Comparison of ENCODE assay signal across 20 mouse cellular contexts in genomic region chr4:126275081-126275480, GRCm38 (mm10). TPM values are rescaled to one million over a fixed set of nuclear protein-coding genes. Genes with fewer than 3 reads are reported as not detected.
DNase-seq lines count a peak whose midpoint lies in the region; ATAC-seq and TF ChIP-seq lines count a peak whose summit lies in the region.
"Had no signal": no experiment of that assay in that cellular context is flagged by ENCODE, and none has a peak within 500 bp of the region (broad histone marks: within the 10 kb centered on the region; RNA-seq: fewer than 3 reads in every experiment).

No protein-coding gene starts in this region.

- no peak for ATAC-seq in kidney, embryonic 15.5 days (replicated peaks; ENCODE audit: low FRiP score)
- ATAC-seq: forebrain, embryonic 14.5 days; midbrain, embryonic 15.5 days had no signal

- no peak for TF ChIP-seq CTCF in kidney, adult 2 months (conservative IDR thresholded peaks at IDR 0.05; ENCODE audit: insufficient read depth, insufficient read length, low read depth, low read length)

- peaks cover 20% of the 10 kb centered on the region for H3K4me1 ChIP-seq in kidney, embryonic 15.5 days
- H3K4me1 ChIP-seq in kidney, adult 2 months (ENCODE audit: control insufficient read depth, insufficient read depth, low read length): no peaks in the 10 kb centered on the region

- H3K27ac ChIP-seq in kidney, embryonic 15.5 days: peak overlapping the region; percentile 46; the same call in 1 of the 2 replicates
- H3K27ac ChIP-seq in kidney, adult 2 months (ENCODE audit: insufficient read depth, low read depth, low read length): no peak overlapping the region
- H3K27ac ChIP-seq: embryonic facial prominence, embryonic 12.5 days; heart, embryonic 13.5 days; hindbrain, embryonic 15.5 days; left cerebral cortex, adult 2 months; liver, embryonic 14.5 days; midbrain, embryonic 15.5 days had no signal

- no peak overlapping the region for H3K4me3 ChIP-seq in kidney, embryonic 15.5 days (replicated peaks)
- no peak overlapping the region for H3K4me3 ChIP-seq in kidney, adult 2 months (ENCODE audit: insufficient read depth, low read depth, low read length)
- H3K4me3 ChIP-seq: embryonic facial prominence, embryonic 12.5 days; heart, embryonic 13.5 days; hindbrain, embryonic 15.5 days; left cerebral cortex, adult 2 months; midbrain, embryonic 15.5 days had no signal

- H3K36me3 ChIP-seq in kidney, embryonic 15.5 days: peaks cover 36% of the 10 kb centered on the region
- no peaks in the 10 kb centered on the region; the same call in 1 of the 2 replicates for H3K36me3 ChIP-seq in kidney, adult 2 months (ENCODE audit: control insufficient read depth, insufficient read depth, low read length)

- no peak for TF ChIP-seq POLR2A in kidney, adult 2 months (IDR thresholded peaks at IDR 0.05; ENCODE audit: low read depth, low read length)

- H3K4me2 ChIP-seq in kidney, embryonic 15.5 days: no peak overlapping the region
- H3K4me2 ChIP-seq: embryonic facial prominence, embryonic 12.5 days; heart, embryonic 13.5 days; hindbrain, embryonic 15.5 days; midbrain, embryonic 15.5 days had no signal

- 88% methylated on average over 4 of the region's 4 CpGs for WGBS in kidney, embryonic 15.5 days
- WGBS in kidney, adult 2 months: 90% methylated on average over 4 of the region's 4 CpGs

- no peaks in the 10 kb centered on the region for H3K9me3 ChIP-seq in kidney, embryonic 15.5 days (replicated peaks)
- H3K9me3 ChIP-seq: embryonic facial prominence, embryonic 12.5 days; heart, embryonic 13.5 days; hindbrain, embryonic 15.5 days; midbrain, embryonic 15.5 days had no signal

- no peak overlapping the region for H3K9ac ChIP-seq in kidney, embryonic 15.5 days
- H3K9ac ChIP-seq: embryonic facial prominence, embryonic 12.5 days; heart, embryonic 13.5 days; hindbrain, embryonic 15.5 days; liver, embryonic 14.5 days; midbrain, embryonic 15.5 days had no signal

- H3K27me3 ChIP-seq in kidney, embryonic 15.5 days: no peaks in the 10 kb centered on the region
- no peaks in the 10 kb centered on the region for H3K27me3 ChIP-seq in kidney, adult 2 months (replicated peaks; ENCODE audit: control insufficient read depth, insufficient read depth, low read length)
- H3K27me3 ChIP-seq: embryonic facial prominence, embryonic 12.5 days; heart, embryonic 13.5 days; hindbrain, embryonic 15.5 days; midbrain, embryonic 15.5 days had no signal

- no peak for DNase-seq in kidney, adult 2 months
- DNase-seq in brain, adult 2 months (ENCODE audit: low read depth, low spot score): peak; percentile 48
- DNase-seq in cerebellum, adult 11-12 months: peak; percentile 76
- DNase-seq in cerebellum, postnatal 10 days: peak; percentile 71 to 74
- no peak for DNase-seq in urinary bladder, postnatal 4 days (ENCODE audit: low spot score in 2 of 2)
- DNase-seq in lung, postnatal 4 days: no peak
- DNase-seq: B cell, adult 2 months; embryo, embryonic 11 days; kidney, adult 18-20 months; lung, adult 2 months; right cerebral cortex, postnatal 25 days; thymus, postnatal 14 days had no signal

RNA-seq across cellular contexts. Expression of gene Col8a2, which starts 11.5 kb away (rescaled TPM):
- polyA plus RNA-seq in kidney, embryonic 15.5 days (2015; fragmentation: Nextera tagmentation; extraction: Ambion mirVana): 10.6 and 15.2 TPM in 2 replicates
- polyA plus RNA-seq in kidney, adult 2 months (2012; rRNA removed): 0.27 and 0.31 TPM in 2 replicates

RNA-seq across cellular contexts. Expression of gene Trappc3, which starts 13.0 kb away (rescaled TPM):
- polyA plus RNA-seq in kidney, embryonic 15.5 days (2015; fragmentation: Nextera tagmentation; extraction: Ambion mirVana): 106 and 111 TPM in 2 replicates
- 57.7 and 75.5 TPM in 2 replicates for polyA plus RNA-seq in kidney, adult 2 months (2012; rRNA removed)

RNA-seq across cellular contexts. Expression of gene Map7d1, which starts 18.9 kb away (rescaled TPM):
- polyA plus RNA-seq in kidney, embryonic 15.5 days (2015; fragmentation: Nextera tagmentation; extraction: Ambion mirVana): 39.6 and 40.7 TPM in 2 replicates
- 28.3 and 30.3 TPM in 2 replicates for polyA plus RNA-seq in kidney, adult 2 months (2012; rRNA removed)

RNA-seq across cellular contexts. Expression of gene Adprhl2, which starts 46.4 kb away (rescaled TPM):
- polyA plus RNA-seq in kidney, embryonic 15.5 days (2015; fragmentation: Nextera tagmentation; extraction: Ambion mirVana): 74.4 and 81.1 TPM in 2 replicates
- 36.0 and 43.0 TPM in 2 replicates for polyA plus RNA-seq in kidney, adult 2 months (2012; rRNA removed)

RNA-seq across cellular contexts. Expression of gene Tekt2, which starts 50.4 kb away (rescaled TPM):
- 4.7 and 4.9 TPM in 2 replicates for polyA plus RNA-seq in kidney, embryonic 15.5 days (2015; fragmentation: Nextera tagmentation; extraction: Ambion mirVana)
- polyA plus RNA-seq in kidney, adult 2 months (2012; rRNA removed): 1.1 and 2.0 TPM in 2 replicates

Comparison
In these comparisons a context has a peak if more than half of its experiments do, and no peak if none do; other contexts are left out.
1. DNase-seq: peak in brain, adult 2 months (single experiment), cerebellum, adult 11-12 months (single experiment) and cerebellum, postnatal 10 days (2 of 2); none in kidney, adult 2 months (single experiment), urinary bladder, postnatal 4 days (0 of 2) and lung, postnatal 4 days (0 of 2).